Mouse (Mus musculus) MEL (cell line): Measurements from ENCODE around the gene Ptprq. TPM values are rescaled to one million over a fixed set of nuclear protein-coding genes. Genes with fewer than 3 reads are reported as not detected.

Source experiments
- DNase-seq: peaks from one replicate; pipeline ENCODE4 v3.0.0; 2011; ENCODE audit warnings: low read depth, low spot score
- H3K27ac ChIP-seq: 2 replicates; pipeline ENCODE4 v1.5.1; 2012; ENCODE audit warnings: low read depth, mild to moderate bottlenecking, control low read depth, low read length, moderate library complexity; ENCODE audit not compliant: control insufficient read depth
- H3K27me3 ChIP-seq, 2 experiments: fragments of 150-350 bp in 1 of 2; sonication (generic) in 1 of 2; 2 replicates each; pipeline ENCODE4 v1.6.1; 2012; ENCODE audit warnings: low read length in 2 of 2, mild to moderate bottlenecking in 2 of 2, improper control_type of control experiment in 1 of 2, moderate library complexity in 1 of 2; ENCODE audit not compliant: insufficient read depth in 2 of 2, control insufficient read depth in 1 of 2
- H3K36me3 ChIP-seq, 2 experiments: 2 replicates each; pipeline ENCODE4 v1.6.1; 2012 to 2014; ENCODE audit warnings: low read length in 2 of 2, improper control_type of control experiment in 1 of 2, inconsistent platforms in 1 of 2, mild to moderate bottlenecking in 1 of 2; ENCODE audit not compliant: insufficient read depth in 2 of 2, control insufficient read depth in 1 of 2
- H3K4me1 ChIP-seq, 2 experiments: fragments of 150-350 bp in 1 of 2; sonication (generic) in 1 of 2; 2 replicates each; pipeline ENCODE4 v1.6.1; 2012; ENCODE audit warnings: low read length in 2 of 2, improper control_type of control experiment in 1 of 2, mild to moderate bottlenecking in 1 of 2; ENCODE audit not compliant: insufficient read depth in 2 of 2, control insufficient read depth in 1 of 2
- H3K4me3 ChIP-seq, 2 experiments: fragments of 150-350 bp in 1 of 2; sonication (generic) in 1 of 2; 2 replicates each; pipeline ENCODE4 v1.5.1; 2012; ENCODE audit warnings: low read depth in 2 of 2, low read length in 2 of 2, mild to moderate bottlenecking in 2 of 2, moderate library complexity in 2 of 2, control low read depth in 1 of 2, improper control_type of control experiment in 1 of 2; ENCODE audit not compliant: control insufficient read depth in 1 of 2, insufficient read depth in 1 of 2
- H3K79me2 ChIP-seq: 2 replicates; pipeline ENCODE4 v1.6.1; 2012; ENCODE audit warnings: mild to moderate bottlenecking, low read length, moderate library complexity; ENCODE audit not compliant: control insufficient read depth, poor library complexity, insufficient read depth
- H3K9ac ChIP-seq: 2 replicates; pipeline ENCODE4 v1.6.1; 2012; ENCODE audit warnings: low read depth, mild to moderate bottlenecking, control low read depth, low read length, moderate library complexity; ENCODE audit not compliant: control insufficient read depth, poor library complexity, severe bottlenecking
- H3K9me3 ChIP-seq: fragments of 150-350 bp; sonication (generic); replicated peaks from 2 replicates; pipeline ENCODE4 v1.6.1; 2012; ENCODE audit warnings: mild to moderate bottlenecking, low read length, improper control_type of control experiment, moderate library complexity; ENCODE audit not compliant: insufficient read depth
- CHD2 ChIP-seq: IDR thresholded peaks from 2 replicates; pipeline ENCODE4 v1.6.1; 2011; ENCODE audit warnings: low read length, improper control_type of control experiment
- GABPA ChIP-seq: IDR thresholded peaks from 2 replicates; pipeline ENCODE4 v1.6.1; 2012; ENCODE audit warnings: low read depth, mild to moderate bottlenecking, inconsistent platforms, low read length, improper control_type of control experiment, moderate library complexity
- JUND ChIP-seq: IDR thresholded peaks from 2 replicates; pipeline ENCODE4 v1.6.1; 2011; ENCODE audit warnings: low read depth, mild to moderate bottlenecking, improper control_type of control experiment, low read length
- MAX ChIP-seq: IDR thresholded peaks from 2 replicates; pipeline ENCODE4 v1.6.1; 2011; ENCODE audit warnings: low read length, improper control_type of control experiment
- MEF2A ChIP-seq: IDR thresholded peaks from 2 replicates; pipeline ENCODE4 v1.6.1; 2014; ENCODE audit warnings: low read depth, mild to moderate bottlenecking, inconsistent platforms, low read length, improper control_type of control experiment; ENCODE audit not compliant: poor library complexity, insufficient replicate concordance, severe bottlenecking; ENCODE audit errors: extremely low read depth
- MXI1 ChIP-seq: IDR thresholded peaks from 2 replicates; pipeline ENCODE4 v1.6.1; 2011; ENCODE audit warnings: mild to moderate bottlenecking, low read depth, low read length, improper control_type of control experiment
- NELFE ChIP-seq: IDR thresholded peaks from 2 replicates; pipeline ENCODE4 v1.6.1; 2011; ENCODE audit warnings: low read depth, low read length, improper control_type of control experiment
- NRF1 ChIP-seq: IDR thresholded peaks from 2 replicates; pipeline ENCODE4 v1.6.1; 2014; ENCODE audit warnings: low read depth, mild to moderate bottlenecking, inconsistent platforms, low read length, improper control_type of control experiment, moderate library complexity; ENCODE audit not compliant: poor library complexity, insufficient read depth, severe bottlenecking
- POLR2A ChIP-seq, 2 experiments: IDR thresholded peaks; 2 replicates each; pipeline ENCODE4 v1.6.1; 2011 to 2012; ENCODE audit warnings: low read length in 2 of 2, mild to moderate bottlenecking in 2 of 2, control low read depth in 1 of 2, improper control_type of control experiment in 1 of 2, low read depth in 1 of 2, moderate library complexity in 1 of 2; ENCODE audit not compliant: control insufficient read depth in 1 of 2, insufficient read depth in 1 of 2, poor library complexity in 1 of 2
- POLR2AphosphoS2 ChIP-seq: IDR thresholded peaks from 2 replicates; pipeline ENCODE4 v1.6.1; 2011; ENCODE audit warnings: low read length, improper control_type of control experiment
- POLR2AphosphoS5 ChIP-seq: IDR thresholded peaks from 2 replicates; pipeline ENCODE4 v1.6.1; 2012; ENCODE audit warnings: low read depth, borderline replicate concordance, mild to moderate bottlenecking, inconsistent platforms, low read length, moderate library complexity, mixed read lengths
- SIN3A ChIP-seq: IDR thresholded peaks from 2 replicates; pipeline ENCODE4 v1.6.1; 2012; ENCODE audit warnings: low read length, improper control_type of control experiment, inconsistent platforms
- SMC3 ChIP-seq: IDR thresholded peaks from 2 replicates; pipeline ENCODE4 v1.6.1; 2011; ENCODE audit warnings: low read depth, low read length, improper control_type of control experiment
- TAL1 ChIP-seq: IDR thresholded peaks from 2 replicates; pipeline ENCODE4 v1.6.1; 2012; ENCODE audit warnings: mild to moderate bottlenecking, inconsistent platforms, low read length, moderate library complexity, mixed read lengths
- TCF12 ChIP-seq: IDR thresholded peaks from 2 replicates; pipeline ENCODE4 v1.6.1; 2014; ENCODE audit warnings: low read depth, mild to moderate bottlenecking, inconsistent platforms, low read length, improper control_type of control experiment, moderate library complexity
- UBTF ChIP-seq: IDR thresholded peaks from 2 replicates; pipeline ENCODE4 v1.6.1; 2012; ENCODE audit warnings: low read depth, mild to moderate bottlenecking, inconsistent platforms, low read length, improper control_type of control experiment, moderate library complexity, borderline replicate concordance; ENCODE audit not compliant: insufficient read depth
- USF2 ChIP-seq, 2 experiments: IDR thresholded peaks; 2 replicates each; pipeline ENCODE4 v1.6.1; 2011 to 2012; ENCODE audit warnings: improper control_type of control experiment in 2 of 2, low read length in 2 of 2, borderline replicate concordance in 1 of 2, inconsistent platforms in 1 of 2, low read depth in 1 of 2, mild to moderate bottlenecking in 1 of 2; ENCODE audit not compliant: insufficient read depth in 1 of 2
- ZKSCAN1 ChIP-seq: IDR thresholded peaks from 2 replicates; pipeline ENCODE4 v1.6.1; 2012; ENCODE audit warnings: low read depth, mild to moderate bottlenecking, inconsistent platforms, low read length, improper control_type of control experiment, moderate library complexity
- polyA plus RNA-seq, 2 experiments: library from polyadenylated mRNA; stranded (reverse) in 1 of 2; unstranded in 1 of 2; fragments of >175 nt in 1 of 2; fragments of >200 nt in 1 of 2; gene quantifications; 2 replicates each; pipeline versions ENCODE4 v1.2.1 to v1.2.4; 2012; ENCODE audit warnings: low replicate concordance in 2 of 2, low read depth in 1 of 2; ENCODE audit not compliant: insufficient read length in 2 of 2, insufficient read depth in 1 of 2, missing spikeins in 1 of 2
- total RNA-seq: library from RNA; depleted of rRNA; stranded (reverse); fragments of 300-350 nt; gene quantifications from 2 replicates; pipeline ENCODE4 v1.2.3, GENCODE M21; 2012

Ptprq gene
- total and polyA plus RNA-seq, 3 experiments, result not detected

- TF ChIP-seq USF2 (IDR thresholded peaks at IDR 0.05; ENCODE audit: borderline replicate concordance in 1 of 2, insufficient read depth in 1 of 2, low read depth in 1 of 2, low read length in 2 of 2) (no peak), SIN3A (no peak), MEF2A (no peak), NELFE (no peak), TAL1 (no peak), TCF12 (no peak), NRF1 (no peak), SMC3 (no peak), POLR2AphosphoS2 (no peak), POLR2AphosphoS5 (no peak), MAX (no peak), GABPA (no peak), POLR2A (IDR thresholded peaks at IDR 0.05; ENCODE audit: control insufficient read depth in 1 of 2, insufficient read depth in 1 of 2, low read depth in 1 of 2, low read length in 2 of 2, poor library complexity in 1 of 2) (no peak), CHD2 (no peak)
- Histone ChIP-seq H3K27ac (no peak overlapping the region), H3K79me2 (no peaks in the 10 kb centered on the region), H3K27me3 (no peaks in the 10 kb centered on the region), H3K36me3 (no peaks in the 10 kb centered on the region), H3K9me3 (no peaks in the 10 kb centered on the region), H3K4me1 (no peaks in the 10 kb centered on the region), H3K4me3 (no peak overlapping the region), H3K9ac (no peak overlapping the region)
- no peak for DNase-seq
These were observed 151.6 kb downstream of the Ptprq start for GRCm38 (mm10) chr10:107568261-107568660.

DNA sequence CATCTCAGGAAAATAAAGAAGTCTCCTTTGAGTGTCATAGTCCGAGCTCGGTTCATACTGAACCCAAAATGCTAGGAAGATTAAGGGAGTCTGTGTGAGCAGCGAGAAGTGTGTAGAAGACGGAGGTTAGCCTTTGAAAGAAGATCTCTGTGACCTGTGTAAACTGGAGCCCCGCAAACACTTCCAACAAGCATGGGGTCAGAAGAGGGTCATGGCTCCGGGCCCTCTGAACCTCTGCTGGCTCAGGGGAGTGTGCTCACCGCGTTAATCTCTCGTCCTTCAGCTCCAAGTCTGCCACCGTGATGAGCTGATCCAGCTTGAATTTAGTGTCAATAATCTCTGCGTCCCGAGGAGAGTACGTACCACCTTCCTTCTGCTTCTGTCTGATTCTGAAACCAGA is 157.0 kb downstream of the Ptprq start:
- DNase-seq, result no peak
- H3K9ac ChIP-seq, result no peak overlapping the region

GRCm38 (mm10) chr10:107560881-107561280 is 159.0 kb downstream of the Ptprq start:
- Histone ChIP-seq H3K4me3 (no peak overlapping the region), H3K27ac (no peak overlapping the region), H3K36me3 (no peaks in the 10 kb centered on the region), H3K4me1 (no peaks in the 10 kb centered on the region), H3K27me3 (no peaks in the 10 kb centered on the region), H3K9me3 (no peaks in the 10 kb centered on the region), H3K79me2 (no peaks in the 10 kb centered on the region), H3K9ac (no peak overlapping the region)
- no peak for DNase-seq
- TF ChIP-seq ZKSCAN1, result no peak
- TF ChIP-seq JUND, result no peak
- no peak for TF ChIP-seq MAX

More for the DNA sequence above, 157.0 kb downstream of the Ptprq start:
- H3K36me3 ChIP-seq, result no peaks in the 10 kb centered on the region
- no peak overlapping the region for H3K4me3 ChIP-seq
- TF ChIP-seq MXI1 (no peak), UBTF (no peak), CHD2 (no peak)
- H3K27ac ChIP-seq, result no peak overlapping the region
- no peaks in the 10 kb centered on the region for H3K9me3 ChIP-seq
- H3K79me2 ChIP-seq, result no peaks in the 10 kb centered on the region
- H3K4me1 ChIP-seq, result no peaks in the 10 kb centered on the region
- no peaks in the 10 kb centered on the region for H3K27me3 ChIP-seq
